Mouse (Mus musculus) heart, embryonic 12.5 days (tissue): ENCODE measurements around the gene Casz1. TPM values are rescaled to one million over a fixed set of nuclear protein-coding genes. Genes with fewer than 3 reads are reported as not detected.
A peak's percentile ranks its signal among the peaks of the same experiment; 100 is the strongest.

Source experiments
- ATAC-seq: fragments of 200-750 bp; cut with Nextera tagmentation; 2 replicates; pipeline ENCODE4 v1.8.0; 2017; ENCODE audit warnings: moderate TSS enrichment, moderate library complexity; ENCODE audit not compliant: insufficient number of reproducible peaks, low FRiP score
- H3K27ac ChIP-seq: fragments of 300-500 bp; sonication (generic); 2 replicates; pipeline ENCODE4 v1.5.1; 2016; ENCODE audit warnings: mild to moderate bottlenecking, moderate library complexity; ENCODE audit not compliant: poor library complexity, severe bottlenecking
- H3K27me3 ChIP-seq: fragments of 300-500 bp; sonication (generic); replicated peaks from 2 replicates; pipeline ENCODE4 v1.6.1; 2016; ENCODE audit warnings: mild to moderate bottlenecking, moderate library complexity
- H3K36me3 ChIP-seq: fragments of 300-500 bp; sonication (generic); 2 replicates; pipeline ENCODE4 v1.6.1; 2016; ENCODE audit warnings: mild to moderate bottlenecking, moderate library complexity
- H3K4me1 ChIP-seq: fragments of 300-500 bp; sonication (generic); replicated peaks from 2 replicates; pipeline ENCODE4 v1.6.1; 2016; ENCODE audit warnings: mild to moderate bottlenecking
- H3K4me2 ChIP-seq: fragments of 300-500 bp; sonication (generic); 2 replicates; pipeline ENCODE4 v1.6.1; 2016; ENCODE audit warnings: mild to moderate bottlenecking, moderate library complexity
- H3K4me3 ChIP-seq: fragments of 300-500 bp; sonication (generic); 2 replicates; pipeline ENCODE4 v1.5.1; 2016; ENCODE audit warnings: mild to moderate bottlenecking
- H3K9ac ChIP-seq: fragments of 300-500 bp; sonication (generic); 2 replicates; pipeline ENCODE4 v1.6.1; 2016; ENCODE audit warnings: mild to moderate bottlenecking, moderate library complexity
- H3K9me3 ChIP-seq: fragments of 300-500 bp; sonication (generic); replicated peaks from 2 replicates; pipeline ENCODE4 v1.6.1; 2016; ENCODE audit warnings: mild to moderate bottlenecking, moderate library complexity
- WGBS: fragments of 180-500 bp; shearing (Covaris S2); methylation state at CpG from one replicate; pipeline ENCODE4 v1.1.7; 2016; 5-methylcytosine and 5-hydroxymethylcytosine counted together
- polyA plus RNA-seq: library from polyadenylated mRNA; unstranded; fragments of >200 nt; fragmentation: Nextera tagmentation; extraction: Ambion mirVana; gene quantifications from 2 replicates; pipeline ENCODE4 v1.2.1, GENCODE M21; 2016

Gene Casz1
- polyA plus RNA-seq, 1 experiment from 2014 or later = 23.6 TPM

GRCm38 (mm10) chr4:148922221-148922700, 118.0 kb downstream of the Casz1 start:
- H3K9ac ChIP-seq = peak overlapping the region; percentile 35; the same call in 1 of the 2 replicates

GRCm38 (mm10) chr4:148923414-148923813, 119.2 kb downstream of the Casz1 start:
- Histone ChIP-seq H3K9me3 (no peaks in the 10 kb centered on the region), H3K4me3 (no peak overlapping the region), H3K4me1 (peaks cover 97% of the 10 kb centered on the region), H3K9ac (peak overlapping the region; percentile 52; the same call in 1 of the 2 replicates), H3K36me3 (no peaks in the 10 kb centered on the region), H3K27ac (peak overlapping the region; percentile 78), H3K27me3 (peaks cover 13% of the 10 kb centered on the region), H3K4me2 (no peak overlapping the region)
- no peak for ATAC-seq
- 73% methylated on average over 9 of the region's 9 CpGs for WGBS

More at GRCm38 (mm10) chr4:148922221-148922700, 118.0 kb downstream of the Casz1 start:
- Histone ChIP-seq H3K4me1 (peaks cover 95% of the 10 kb centered on the region), H3K27ac (peak overlapping the region; percentile 78), H3K36me3 (no peaks in the 10 kb centered on the region), H3K9me3 (no peaks in the 10 kb centered on the region), H3K4me3 (peak overlapping the region; percentile 13), H3K4me2 (peak overlapping the region; percentile 49), H3K27me3 (peaks cover 13% of the 10 kb centered on the region)
- no peak; the same call in 1 of the 2 replicates for ATAC-seq
- 12% methylated on average over 16 of the region's 16 CpGs for WGBS

GRCm38 (mm10) chr4:148923976-148924375, 119.7 kb downstream of the Casz1 start:
- no peaks in the 10 kb centered on the region for H3K36me3 ChIP-seq
- peaks cover 13% of the 10 kb centered on the region for H3K27me3 ChIP-seq
- H3K4me2 ChIP-seq = no peak overlapping the region
- no peak for ATAC-seq
- peak overlapping the region; percentile 52; the same call in 1 of the 2 replicates for H3K9ac ChIP-seq
- peaks cover 97% of the 10 kb centered on the region for H3K4me1 ChIP-seq
- H3K9me3 ChIP-seq = no peaks in the 10 kb centered on the region
- 64% methylated on average over 8 of the region's 8 CpGs for WGBS
- no peak overlapping the region for H3K4me3 ChIP-seq
- H3K27ac ChIP-seq = peak overlapping the region; percentile 78

DNA sequence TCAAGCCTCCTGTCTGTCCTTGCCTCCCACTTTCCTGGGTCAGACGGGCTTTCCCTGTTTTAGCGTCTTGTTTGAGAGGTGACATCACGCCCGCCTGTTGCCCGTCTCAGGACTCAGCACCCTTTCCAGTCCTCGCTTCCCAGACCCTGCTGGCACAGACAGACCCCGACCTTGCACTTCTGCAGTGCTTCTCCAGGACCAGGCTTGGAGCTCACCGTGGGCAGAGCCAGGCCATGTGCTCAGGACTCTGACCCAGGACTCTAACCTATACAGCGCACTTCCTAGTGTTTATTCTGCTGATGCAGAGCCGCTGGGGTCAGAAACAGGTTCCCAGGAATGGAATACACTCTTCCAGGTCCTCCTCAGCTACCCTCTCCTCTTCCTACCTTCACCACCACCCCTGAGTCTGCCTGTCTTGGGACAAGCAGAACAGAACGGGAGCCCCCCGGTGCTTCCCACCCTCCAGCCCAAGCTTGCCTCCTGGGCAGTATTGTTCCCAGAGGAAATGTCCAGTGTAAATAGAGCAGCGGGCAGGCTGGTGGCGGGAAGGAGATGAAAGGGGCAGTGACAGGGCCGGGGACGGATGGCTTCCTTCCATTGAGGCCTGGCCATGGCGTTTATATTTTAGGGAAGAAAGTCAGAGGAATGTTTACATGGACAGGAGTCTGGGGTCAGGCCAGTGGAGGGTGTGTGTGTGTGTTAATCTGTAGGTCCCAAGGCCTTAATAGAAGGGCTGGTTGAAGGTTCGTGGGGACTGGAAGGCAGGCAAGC, 121.5 kb downstream of the Casz1 start:
- WGBS = 27% methylated on average over 18 of the region's 18 CpGs
- Histone ChIP-seq H3K36me3 (no peaks in the 10 kb centered on the region; the same call in 1 of the 2 replicates), H3K4me3 (no peak overlapping the region), H3K4me1 (peaks cover 97% of the 10 kb centered on the region), H3K9me3 (no peaks in the 10 kb centered on the region), H3K27ac (peak overlapping the region; percentile 64), H3K4me2 (no peak overlapping the region), H3K27me3 (peaks cover 7% of the 10 kb centered on the region), H3K9ac (peak overlapping the region; percentile 64)
- ATAC-seq = no peak

DNA sequence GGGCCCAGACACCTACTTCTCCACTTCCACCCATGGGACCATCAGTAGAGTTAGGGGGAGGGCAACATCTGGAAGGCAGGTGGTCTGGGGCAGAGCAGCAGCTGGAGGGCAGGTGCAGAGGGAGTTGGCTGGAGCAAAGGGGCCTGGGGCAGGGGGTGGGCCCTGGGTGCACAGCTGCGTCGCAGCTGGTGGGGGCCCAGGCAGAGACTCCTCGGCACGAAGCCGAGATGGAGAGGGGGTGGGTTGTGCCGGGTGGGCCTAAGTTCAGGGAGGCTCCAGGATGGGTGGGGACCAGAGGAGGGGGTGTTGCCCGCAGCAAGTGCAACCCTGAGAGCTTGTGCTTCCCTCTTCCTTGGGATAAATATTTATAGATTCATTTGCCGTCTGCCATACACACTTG, 122.2 kb downstream of the Casz1 start:
- WGBS = 44% methylated on average over 8 of the region's 8 CpGs
- no peak for ATAC-seq

DNA sequence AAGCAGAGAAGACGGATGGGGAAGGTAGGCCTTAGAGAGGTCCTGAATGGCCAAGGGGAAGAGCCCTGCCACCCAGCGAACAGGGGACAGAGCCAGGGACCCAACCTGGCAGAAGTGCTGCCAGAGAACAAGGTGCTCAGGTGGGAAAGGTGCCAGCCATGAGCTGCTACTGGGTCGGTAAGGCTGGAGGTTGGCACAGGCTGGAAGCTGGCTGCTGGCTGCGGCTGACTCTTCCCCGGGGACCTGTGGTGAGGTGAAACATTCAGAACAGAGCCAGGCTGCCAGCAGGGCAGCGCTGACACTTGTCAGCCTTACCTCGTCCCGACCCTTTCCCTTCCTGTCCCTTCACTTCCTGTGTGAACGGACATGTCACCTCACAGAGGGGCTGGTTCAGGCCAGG, 124.1 kb downstream of the Casz1 start:
- no peak for ATAC-seq
- Histone ChIP-seq H3K4me3 (no peak overlapping the region), H3K4me2 (no peak overlapping the region), H3K9ac (peak overlapping the region; percentile 33), H3K27ac (peak overlapping the region; percentile 98), H3K27me3 (no peaks in the 10 kb centered on the region), H3K36me3 (peaks cover 9% of the 10 kb centered on the region), H3K4me1 (peaks cover 97% of the 10 kb centered on the region), H3K9me3 (no peaks in the 10 kb centered on the region)
- WGBS = 33% methylated on average over 9 of the region's 9 CpGs

More for the DNA sequence above, 122.2 kb downstream of the Casz1 start:
- Histone ChIP-seq H3K4me1 (peaks cover 98% of the 10 kb centered on the region), H3K36me3 (no peaks in the 10 kb centered on the region; the same call in 1 of the 2 replicates), H3K27me3 (peaks cover 7% of the 10 kb centered on the region), H3K9ac (peak overlapping the region; percentile 64), H3K9me3 (no peaks in the 10 kb centered on the region), H3K27ac (peak overlapping the region; percentile 64), H3K4me2 (no peak overlapping the region), H3K4me3 (no peak overlapping the region)

GRCm38 (mm10) chr4:148928876-148929275, 124.6 kb downstream of the Casz1 start:
- Histone ChIP-seq H3K4me1 (peaks cover 97% of the 10 kb centered on the region), H3K9ac (peak overlapping the region; percentile 37; the same call in 1 of the 2 replicates), H3K36me3 (peaks cover 14% of the 10 kb centered on the region), H3K27me3 (no peaks in the 10 kb centered on the region), H3K9me3 (no peaks in the 10 kb centered on the region), H3K4me2 (no peak overlapping the region), H3K4me3 (no peak overlapping the region), H3K27ac (peak overlapping the region; percentile 98)
- WGBS = 85% methylated on average over 16 of the region's 16 CpGs
- no peak for ATAC-seq

- Histone ChIP-seq H3K4me3 (no peak overlapping the region), H3K4me1 (peaks cover 97% of the 10 kb centered on the region), H3K27ac (peak overlapping the region; percentile 98), H3K9ac (peak overlapping the region; percentile 70), H3K9me3 (no peaks in the 10 kb centered on the region), H3K27me3 (no peaks in the 10 kb centered on the region), H3K36me3 (peaks cover 18% of the 10 kb centered on the region), H3K4me2 (peak overlapping the region; percentile 38)
- 20% methylated on average over 9 of the region's 9 CpGs for WGBS
- peak; percentile 34; the same call in 1 of the 2 replicates for ATAC-seq
Measured at GRCm38 (mm10) chr4:148930721-148931229, 126.5 kb downstream of the Casz1 start.

DNA sequence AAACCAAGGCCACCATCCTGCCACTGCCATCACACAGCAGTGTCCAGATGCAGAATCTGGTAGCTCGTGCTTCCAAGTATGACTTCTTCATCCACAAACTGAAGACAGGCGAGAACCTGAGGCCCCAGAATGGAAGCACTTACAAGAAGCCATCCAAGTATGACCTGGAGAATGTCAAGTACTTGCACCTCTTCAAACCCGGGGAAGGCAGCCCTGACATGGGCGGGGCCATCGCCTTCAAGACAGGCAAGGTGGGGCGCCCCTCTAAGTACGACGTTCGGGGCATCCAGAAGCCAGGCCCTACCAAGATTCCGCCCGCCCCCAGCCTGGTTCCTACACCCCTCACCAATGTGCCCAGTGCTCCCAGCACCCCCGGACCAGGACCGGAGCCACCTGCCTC, 128.9 kb downstream of the Casz1 start:
- no peak overlapping the region for H3K4me2 ChIP-seq
- H3K9ac ChIP-seq = 0 out of 2 replicates have a peak overlapping the region, but pooled peaks have one; percentile 42
- H3K36me3 ChIP-seq = peaks cover 38% of the 10 kb centered on the region
- H3K4me3 ChIP-seq = no peak overlapping the region
- H3K27me3 ChIP-seq = no peaks in the 10 kb centered on the region
- 74% methylated on average over 13 of the region's 13 CpGs for WGBS
- H3K9me3 ChIP-seq = no peaks in the 10 kb centered on the region
- H3K4me1 ChIP-seq = peaks cover 80% of the 10 kb centered on the region
- ATAC-seq = no peak
- no peak overlapping the region for H3K27ac ChIP-seq

- H3K36me3 ChIP-seq = peaks cover 53% of the 10 kb centered on the region
Measured at GRCm38 (mm10) chr4:148935211-148935610, 131.0 kb downstream of the Casz1 start.

GRCm38 (mm10) chr4:148936111-148936510, 131.9 kb downstream of the Casz1 start:
- peak overlapping the region; percentile 51; the same call in 1 of the 2 replicates for H3K9ac ChIP-seq
- no peak overlapping the region for H3K4me3 ChIP-seq
- peak overlapping the region; percentile 71; the same call in 1 of the 2 replicates for H3K27ac ChIP-seq
- 80% methylated on average over 12 of the region's 12 CpGs for WGBS
- H3K4me1 ChIP-seq = peaks cover 78% of the 10 kb centered on the region
- ATAC-seq = no peak
- no peaks in the 10 kb centered on the region for H3K9me3 ChIP-seq
- H3K36me3 ChIP-seq = peaks cover 54% of the 10 kb centered on the region
- no peaks in the 10 kb centered on the region for H3K27me3 ChIP-seq
- no peak overlapping the region for H3K4me2 ChIP-seq

More at GRCm38 (mm10) chr4:148935211-148935610, 131.0 kb downstream of the Casz1 start:
- peak; percentile 64; the same call in 1 of the 2 replicates for ATAC-seq
- no peaks in the 10 kb centered on the region for H3K9me3 ChIP-seq
- H3K9ac ChIP-seq = peak overlapping the region; percentile 51
- no peaks in the 10 kb centered on the region for H3K27me3 ChIP-seq
- WGBS = 16% methylated on average over 13 of the region's 13 CpGs
- H3K4me2 ChIP-seq = peak overlapping the region; percentile 15; the same call in 1 of the 2 replicates
- peaks cover 78% of the 10 kb centered on the region for H3K4me1 ChIP-seq
- no peak overlapping the region for H3K4me3 ChIP-seq
- peak overlapping the region; percentile 71 for H3K27ac ChIP-seq
